Mouse (Mus musculus): ENCODE measurements around the gene Adgrv1. TPM values are rescaled to one million over a fixed set of nuclear protein-coding genes. Genes with fewer than 3 reads are reported as not detected.

Adgrv1 gene
- polyA plus RNA-seq, 1 experiment, result 27.1 TPM

DNA sequence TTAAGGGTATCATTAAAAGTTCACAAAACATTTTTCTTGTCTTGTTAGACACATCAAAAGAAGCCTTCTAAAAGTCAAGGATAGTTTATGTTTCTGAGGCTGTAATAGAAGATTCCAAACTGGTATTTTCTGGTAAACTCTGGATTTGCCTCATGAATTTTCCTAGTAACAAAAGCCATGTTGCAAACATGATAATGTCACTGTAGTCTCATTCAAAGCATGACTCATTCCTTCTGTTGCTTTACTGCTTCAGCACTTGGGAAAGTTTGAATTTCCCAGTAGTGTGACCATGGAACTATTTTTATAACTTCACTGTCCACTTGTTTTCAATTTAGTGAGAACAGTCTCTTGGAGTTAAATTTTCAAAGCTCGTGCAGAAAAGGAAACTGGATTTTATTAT is 274.2 kb downstream of the Adgrv1 start:
- no peak for DNase-seq (ENCODE audit: low read depth)
- TF ChIP-seq POLR2A (IDR thresholded peaks at IDR 0.05; ENCODE audit: borderline replicate concordance, extremely low read depth, insufficient read depth, insufficient read length, poor library complexity, severe bottlenecking) (no peak), CTCF (IDR thresholded peaks at IDR 0.05; ENCODE audit: borderline replicate concordance, extremely low read depth, insufficient read depth, insufficient read length) (no peak)

DNA sequence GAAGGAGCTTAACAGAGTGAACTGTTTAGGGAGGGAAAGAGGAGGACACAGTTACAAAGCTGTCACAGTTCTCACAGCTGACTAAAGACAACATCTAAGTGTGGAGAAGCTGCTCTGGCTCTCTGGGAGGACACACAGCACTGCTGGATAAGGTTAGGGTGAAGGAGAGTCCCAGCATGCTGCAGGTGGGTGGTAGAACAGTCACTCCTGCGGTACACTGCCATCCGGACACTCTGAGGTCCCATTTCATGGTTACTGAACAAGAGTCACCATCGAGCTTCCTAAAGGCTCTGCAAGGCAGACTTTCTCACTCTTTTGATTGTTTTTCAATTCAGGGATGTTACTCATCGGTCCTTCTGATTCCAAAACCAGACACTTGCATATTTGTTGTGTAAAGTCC is 274.6 kb downstream of the Adgrv1 start:
- no peak for DNase-seq (ENCODE audit: low read depth)
- TF ChIP-seq CTCF (IDR thresholded peaks at IDR 0.05; ENCODE audit: borderline replicate concordance, extremely low read depth, insufficient read depth, insufficient read length) (no peak), POLR2A (IDR thresholded peaks at IDR 0.05; ENCODE audit: borderline replicate concordance, extremely low read depth, insufficient read depth, insufficient read length, poor library complexity, severe bottlenecking) (no peak)

DNA sequence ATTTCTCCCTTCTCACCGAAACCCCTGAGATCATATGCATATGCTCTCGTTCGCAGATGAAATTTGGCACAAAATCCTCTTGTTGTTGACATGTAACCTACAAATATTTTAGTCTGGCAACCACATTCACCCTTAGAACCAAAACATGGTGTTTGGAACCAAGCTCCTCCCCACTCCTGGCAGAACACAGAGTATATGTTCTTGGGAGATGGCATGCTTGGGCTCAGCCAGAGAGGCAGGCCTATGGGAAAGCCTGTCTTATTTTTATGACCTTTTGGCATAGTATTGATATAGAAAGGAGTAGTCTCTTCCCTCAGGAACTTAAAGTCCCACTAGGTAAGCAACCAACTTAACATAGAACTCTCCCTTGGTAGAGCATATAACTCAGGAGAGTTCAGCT is 275.7 kb downstream of the Adgrv1 start:
- TF ChIP-seq POLR2A (IDR thresholded peaks at IDR 0.05; ENCODE audit: borderline replicate concordance, extremely low read depth, insufficient read depth, insufficient read length, poor library complexity, severe bottlenecking) (no peak), CTCF (IDR thresholded peaks at IDR 0.05; ENCODE audit: borderline replicate concordance, extremely low read depth, insufficient read depth, insufficient read length) (no peak)
- peak; percentile 39 for DNase-seq (ENCODE audit: low read depth)

DNA sequence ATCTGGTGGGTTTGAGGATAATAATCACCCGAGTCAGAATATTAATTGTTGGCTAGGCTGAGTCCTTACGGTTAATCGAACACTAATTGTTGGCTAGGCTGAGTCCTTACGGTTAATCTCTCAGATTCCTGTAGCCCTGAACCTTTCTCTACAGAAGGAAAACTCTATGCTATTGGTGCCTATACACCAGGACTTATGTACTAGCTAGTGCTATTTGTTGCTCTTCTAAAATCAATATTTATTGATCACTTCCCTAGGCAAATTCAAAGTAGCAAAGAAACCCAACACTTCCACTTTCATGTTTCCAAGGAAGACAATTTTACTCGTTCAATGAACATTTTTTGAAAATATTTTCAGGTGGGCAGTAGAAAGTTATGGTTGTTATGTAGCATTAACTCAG is 278.4 kb downstream of the Adgrv1 start:
- DNase-seq (ENCODE audit: low read depth), result no peak
- TF ChIP-seq CTCF (IDR thresholded peaks at IDR 0.05; ENCODE audit: borderline replicate concordance, extremely low read depth, insufficient read depth, insufficient read length) (no peak), POLR2A (IDR thresholded peaks at IDR 0.05; ENCODE audit: borderline replicate concordance, extremely low read depth, insufficient read depth, insufficient read length, poor library complexity, severe bottlenecking) (no peak)

DNA sequence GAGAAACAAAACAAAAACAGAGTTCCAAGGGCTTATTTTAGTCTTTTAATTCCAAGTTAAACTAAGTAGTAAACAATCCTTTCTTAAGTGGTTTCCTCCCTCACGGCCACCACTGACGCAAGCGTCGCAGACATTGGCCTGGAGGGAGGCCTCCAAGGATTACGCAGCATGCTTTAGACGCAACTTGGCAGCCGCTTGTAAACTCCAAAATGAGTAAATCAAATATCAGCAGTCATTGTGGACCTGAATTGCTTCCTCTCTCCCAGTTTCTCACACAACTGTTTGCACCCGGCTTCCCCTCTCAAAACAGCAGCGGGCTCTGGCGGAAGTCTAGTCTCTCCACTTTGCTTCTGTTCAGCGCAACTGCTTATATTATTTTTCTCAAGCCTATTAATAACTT is 280.7 kb downstream of the Adgrv1 start:
- peak; percentile 50 for DNase-seq (ENCODE audit: low read depth)
- TF ChIP-seq CTCF (IDR thresholded peaks at IDR 0.05; ENCODE audit: borderline replicate concordance, extremely low read depth, insufficient read depth, insufficient read length) (no peak), POLR2A (IDR thresholded peaks at IDR 0.05; ENCODE audit: borderline replicate concordance, extremely low read depth, insufficient read depth, insufficient read length, poor library complexity, severe bottlenecking) (no peak)

DNA sequence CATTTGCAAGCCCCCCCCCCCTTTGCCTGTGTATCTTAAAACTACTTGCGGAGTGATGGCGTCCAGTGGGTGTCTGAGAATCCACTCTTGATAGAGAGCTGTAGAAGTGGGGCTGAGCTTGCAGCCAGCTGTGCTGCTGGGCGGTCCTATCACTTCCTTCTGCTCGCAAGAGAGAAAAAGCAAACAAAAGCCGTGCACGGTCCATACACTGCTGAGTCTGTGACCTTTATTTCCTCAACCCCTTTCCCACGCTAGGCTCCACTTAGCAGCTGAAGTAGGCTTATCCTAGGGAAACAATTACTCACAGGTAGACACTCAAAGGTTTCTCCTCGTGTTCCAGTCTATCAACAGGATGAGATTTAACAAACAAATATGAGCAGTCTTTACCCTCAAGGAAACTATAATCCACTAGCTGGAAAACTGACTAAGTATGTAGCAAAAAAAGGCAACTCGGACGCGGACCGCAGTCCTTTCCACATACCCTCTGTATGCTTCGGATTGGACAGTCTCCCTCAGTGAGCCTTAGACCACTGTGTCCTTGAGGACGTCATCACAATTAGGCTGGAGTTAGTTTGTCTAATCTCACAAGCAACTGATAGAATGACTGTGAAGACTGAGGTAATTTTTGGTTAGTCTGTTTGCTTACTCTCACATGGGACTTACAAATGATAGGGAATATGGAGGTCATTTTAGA is 281.3 kb downstream of the Adgrv1 start:
- no peak for TF ChIP-seq CTCF (IDR thresholded peaks at IDR 0.05; ENCODE audit: borderline replicate concordance, extremely low read depth, insufficient read depth, insufficient read length)
- no peak for TF ChIP-seq POLR2A (IDR thresholded peaks at IDR 0.05; ENCODE audit: borderline replicate concordance, extremely low read depth, insufficient read depth, insufficient read length, poor library complexity, severe bottlenecking)
- peak; percentile 50 for DNase-seq (ENCODE audit: low read depth)

DNA sequence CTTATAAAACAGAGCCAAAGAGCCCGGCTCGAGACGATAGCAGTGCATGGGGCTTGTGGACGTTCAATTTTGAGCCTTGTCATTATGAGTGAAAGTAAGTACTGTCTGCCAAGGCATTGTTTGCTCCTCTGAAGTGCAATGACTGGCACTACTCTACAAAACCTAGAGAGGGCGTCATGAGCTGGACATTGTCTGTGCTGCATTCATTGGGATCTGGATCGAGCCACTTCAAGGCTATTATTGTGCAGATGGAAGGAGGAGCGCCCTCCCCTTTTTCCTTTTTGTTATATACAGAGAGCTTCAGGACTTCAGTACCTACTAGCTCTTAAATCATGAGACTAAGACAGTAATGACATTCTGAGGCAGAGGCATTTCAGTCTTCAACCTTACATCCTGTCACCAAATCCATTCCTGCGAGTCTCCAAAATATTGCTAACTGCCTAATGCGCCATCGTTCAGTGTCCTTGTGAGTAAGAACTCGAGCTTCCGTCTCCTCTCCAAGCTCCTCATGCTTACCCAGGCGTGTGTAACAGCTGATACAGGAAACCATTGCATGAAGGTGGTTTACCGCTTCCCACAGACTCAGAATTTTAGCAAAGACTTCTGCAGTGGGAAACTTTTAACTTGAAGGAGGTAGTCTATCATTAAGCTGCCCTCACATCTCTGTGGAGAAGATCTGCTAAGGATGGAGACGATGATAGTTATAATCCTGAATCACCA is 285.5 kb downstream of the Adgrv1 start:
- TF ChIP-seq CTCF (IDR thresholded peaks at IDR 0.05; ENCODE audit: borderline replicate concordance, extremely low read depth, insufficient read depth, insufficient read length) (no peak), POLR2A (IDR thresholded peaks at IDR 0.05; ENCODE audit: borderline replicate concordance, extremely low read depth, insufficient read depth, insufficient read length, poor library complexity, severe bottlenecking) (no peak)
- DNase-seq (ENCODE audit: low read depth), result no peak

DNA sequence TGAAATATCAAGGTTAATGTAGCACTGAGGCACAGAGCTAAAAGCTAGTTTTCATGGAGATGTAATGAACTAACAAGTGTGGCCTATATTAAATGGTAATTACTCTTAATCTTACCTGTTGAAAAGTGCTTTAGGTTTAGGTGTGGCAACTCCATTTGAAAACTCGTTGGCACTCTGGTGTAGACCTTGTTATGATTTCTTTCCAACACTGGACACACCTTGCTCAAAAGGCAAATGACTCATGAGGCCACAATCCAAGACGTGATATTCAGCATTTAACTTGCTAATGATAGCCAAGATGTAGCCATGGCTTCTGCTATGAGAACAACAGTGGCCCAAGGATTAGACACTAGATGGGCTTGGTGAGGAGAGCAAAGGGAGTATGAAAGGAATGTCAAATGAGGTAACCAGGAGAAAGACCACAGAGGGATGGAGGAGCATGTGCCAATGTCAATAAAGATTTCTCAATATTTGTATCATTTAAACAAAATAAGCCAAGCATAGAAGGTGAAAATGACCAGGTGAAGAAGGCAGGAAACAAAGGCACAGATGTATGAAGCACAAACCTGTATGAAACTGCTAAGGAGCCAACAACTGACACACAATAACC is 289.9 kb downstream of the Adgrv1 start:
- TF ChIP-seq CTCF (IDR thresholded peaks at IDR 0.05; ENCODE audit: borderline replicate concordance, extremely low read depth, insufficient read depth, insufficient read length) (no peak), POLR2A (IDR thresholded peaks at IDR 0.05; ENCODE audit: borderline replicate concordance, extremely low read depth, insufficient read depth, insufficient read length, poor library complexity, severe bottlenecking) (no peak)
- DNase-seq (ENCODE audit: low read depth), result no peak

DNA sequence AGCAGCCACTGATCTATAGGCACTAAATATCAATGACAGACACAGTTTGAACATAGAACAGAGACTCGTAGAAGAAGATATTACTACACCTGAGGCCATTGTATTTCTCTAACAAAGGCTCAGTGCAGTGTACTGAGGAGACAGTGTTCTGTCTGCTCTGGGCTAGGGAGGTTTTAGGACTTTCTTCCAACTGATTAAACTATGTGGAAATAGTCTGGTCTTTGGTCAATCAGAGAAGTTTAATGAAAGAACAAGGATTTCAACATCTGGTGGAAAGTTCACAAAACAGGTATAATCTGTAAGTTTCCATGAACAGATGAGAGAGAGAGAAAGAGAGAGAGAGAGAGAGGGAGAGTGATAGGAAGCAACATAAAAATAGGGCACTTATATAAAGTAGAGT is 297.7 kb downstream of the Adgrv1 start:
- TF ChIP-seq CTCF (IDR thresholded peaks at IDR 0.05; ENCODE audit: borderline replicate concordance, extremely low read depth, insufficient read depth, insufficient read length) (no peak), POLR2A (IDR thresholded peaks at IDR 0.05; ENCODE audit: borderline replicate concordance, extremely low read depth, insufficient read depth, insufficient read length, poor library complexity, severe bottlenecking) (no peak)
- no peak for DNase-seq (ENCODE audit: low read depth)

DNA sequence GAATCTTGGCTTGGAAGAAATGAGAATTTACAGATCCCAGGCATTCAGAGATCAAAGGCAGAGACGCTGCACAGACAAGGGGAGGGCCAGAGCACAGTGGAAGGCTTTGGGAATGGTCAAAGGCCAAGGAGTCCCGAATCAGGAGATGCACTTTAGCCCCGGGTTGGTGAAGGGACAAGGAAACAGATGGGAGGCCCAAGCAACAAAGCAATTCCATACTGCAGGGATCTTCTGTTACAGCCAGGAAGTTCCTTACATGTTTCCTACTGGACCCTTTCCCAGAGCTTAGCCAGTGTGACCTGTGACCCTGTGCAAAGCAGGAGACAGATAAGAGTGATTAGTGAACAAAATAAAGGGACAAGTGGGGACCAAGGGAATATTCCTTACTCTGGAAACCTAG is 300.9 kb downstream of the Adgrv1 start:
- TF ChIP-seq CTCF (IDR thresholded peaks at IDR 0.05; ENCODE audit: borderline replicate concordance, extremely low read depth, insufficient read depth, insufficient read length) (no peak), POLR2A (IDR thresholded peaks at IDR 0.05; ENCODE audit: borderline replicate concordance, extremely low read depth, insufficient read depth, insufficient read length, poor library complexity, severe bottlenecking) (no peak)
- DNase-seq (ENCODE audit: low read depth), result no peak

DNA sequence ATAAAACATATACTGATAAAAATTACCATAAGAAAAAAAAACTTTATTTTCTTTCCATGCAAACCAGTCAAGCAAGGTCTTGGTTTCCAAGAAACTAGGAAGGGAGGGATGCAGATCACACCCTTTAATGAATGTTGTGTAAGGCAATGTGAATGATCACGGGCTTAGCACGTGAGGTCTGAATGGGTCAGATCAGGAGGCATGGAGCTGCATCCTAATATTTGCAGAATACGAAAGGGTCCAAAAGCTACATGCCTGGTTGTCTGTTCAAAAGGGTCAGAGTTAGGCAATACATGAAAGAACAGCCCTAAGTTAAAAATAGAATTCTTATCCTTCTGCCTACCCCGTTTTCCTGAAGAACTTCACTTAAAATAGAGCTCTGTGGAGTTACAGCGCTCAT is 303.2 kb downstream of the Adgrv1 start:
- TF ChIP-seq CTCF (IDR thresholded peaks at IDR 0.05; ENCODE audit: borderline replicate concordance, extremely low read depth, insufficient read depth, insufficient read length), result no peak
- TF ChIP-seq POLR2A (IDR thresholded peaks at IDR 0.05; ENCODE audit: borderline replicate concordance, extremely low read depth, insufficient read depth, insufficient read length, poor library complexity, severe bottlenecking), result no peak

More for the DNA sequence above, 303.2 kb downstream of the Adgrv1 start:
- no peak for DNase-seq (ENCODE audit: low read depth)
